Mouse (Mus musculus): ENCODE data around the gene Gm884.
"Not testable (repeated sequence)": the region's sequence is repeated elsewhere in the genome, so short reads cannot be mapped to it uniquely, and the experiment has no call there.

Gm884 gene

GRCm38 (mm10) chr11:103635481-103635880, 14.5 kb upstream of the Gm884 start:
- DNase-seq (ENCODE audit: low spot score in 2 of 2) = no peak

GRCm38 (mm10) chr11:103634806-103635205, 13.9 kb upstream of the Gm884 start:
- no peak for DNase-seq (ENCODE audit: low spot score in 2 of 2)

DNA sequence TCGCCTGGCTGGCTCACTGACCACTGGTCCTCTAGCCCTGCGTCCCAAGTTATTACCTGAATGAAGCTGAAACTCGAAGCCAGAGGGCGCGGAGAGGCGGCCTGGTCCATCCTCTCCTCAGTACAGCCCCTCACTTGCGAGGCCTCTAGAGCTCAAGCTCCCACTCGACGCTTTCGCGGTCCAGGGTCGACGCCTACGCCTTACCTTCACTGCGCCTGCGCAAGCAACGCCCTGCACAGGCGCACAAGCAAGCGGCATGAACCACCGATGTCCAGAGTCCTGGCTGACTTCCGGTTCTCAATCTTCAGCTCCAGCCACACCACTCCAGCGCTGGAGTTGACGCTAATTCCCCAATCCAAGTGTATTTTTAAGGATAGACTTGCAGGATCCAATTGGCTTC, 6.5 kb upstream of the Gm884 start:
- DNase-seq (ENCODE audit: low spot score in 2 of 2) = no peak

DNA sequence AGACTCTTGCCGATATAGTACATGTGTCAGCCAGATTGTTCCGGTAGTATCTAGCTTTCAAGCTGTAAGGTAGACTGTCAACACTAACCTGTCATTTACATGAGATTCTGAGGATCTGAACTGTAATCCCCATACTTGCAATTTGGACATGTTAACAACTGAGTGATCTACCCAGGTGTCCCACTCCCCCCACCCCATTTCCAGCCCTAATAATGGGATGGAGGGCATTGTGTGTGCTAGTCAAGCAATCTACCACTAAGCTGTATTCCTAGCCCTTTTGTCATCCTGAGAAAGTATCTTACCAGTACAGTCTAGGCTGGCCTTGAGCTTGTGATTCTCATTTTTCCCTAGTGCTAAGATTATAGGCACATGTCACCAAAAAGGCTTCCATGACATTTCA, 10.2 kb downstream of the Gm884 start:
- DNase-seq (ENCODE audit: low spot score in 2 of 2) = no peak

- DNase-seq (ENCODE audit: low spot score in 2 of 2) = no peak
Measured at GRCm38 (mm10) chr11:103606611-103607010, 14.3 kb downstream of the Gm884 start.

DNA sequence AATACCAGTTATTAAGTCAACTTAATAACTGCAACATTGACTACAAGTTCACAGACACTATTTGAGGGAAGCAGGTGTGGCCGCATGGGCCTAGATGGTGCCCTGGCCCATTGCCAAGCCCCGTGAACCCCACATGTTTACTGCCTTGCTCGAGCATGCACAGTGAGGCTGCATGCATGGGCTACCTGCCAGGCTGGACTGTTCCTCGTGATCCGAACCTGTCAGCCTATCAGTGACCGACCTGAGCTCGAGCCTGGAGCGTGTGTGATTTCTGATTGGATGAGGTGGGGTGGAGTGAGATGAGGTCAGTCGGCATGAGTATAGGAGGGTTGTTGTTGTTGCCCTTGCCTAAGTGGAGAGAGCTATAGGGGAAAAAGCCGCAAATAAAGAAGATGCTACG, 42.6 kb downstream of the Gm884 start:
- DNase-seq (ENCODE audit: low spot score in 2 of 2) = no peak

- peak; percentile 8 to 14 for DNase-seq (ENCODE audit: low spot score in 2 of 2)
Measured at GRCm38 (mm10) chr11:103556021-103556420, 64.9 kb downstream of the Gm884 start.

DNA sequence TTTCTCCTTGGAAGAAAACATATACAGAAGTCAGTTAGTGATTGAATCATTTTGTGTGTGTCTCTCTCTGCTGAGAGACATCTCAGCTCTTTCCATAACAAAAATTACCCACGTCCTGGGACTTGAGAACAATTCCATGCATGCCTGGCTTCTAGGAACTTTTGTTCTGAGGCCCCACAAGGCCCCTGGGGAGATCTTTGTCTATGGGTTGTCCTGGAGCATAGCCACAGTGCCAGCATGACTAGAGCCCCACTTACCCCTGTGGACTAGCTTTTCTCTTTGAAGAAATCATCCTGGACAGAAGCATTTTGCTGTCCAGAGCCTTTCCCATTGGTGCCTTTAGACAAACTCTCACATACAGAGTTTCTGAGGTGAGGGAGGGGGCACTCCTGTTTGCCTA, 86.0 kb downstream of the Gm884 start:
- DNase-seq (ENCODE audit: low spot score in 2 of 2) = not testable (repeated sequence)

GRCm38 (mm10) chr11:103512111-103512510, 108.8 kb downstream of the Gm884 start:
- DNase-seq (ENCODE audit: low spot score in 2 of 2) = no peak

DNA sequence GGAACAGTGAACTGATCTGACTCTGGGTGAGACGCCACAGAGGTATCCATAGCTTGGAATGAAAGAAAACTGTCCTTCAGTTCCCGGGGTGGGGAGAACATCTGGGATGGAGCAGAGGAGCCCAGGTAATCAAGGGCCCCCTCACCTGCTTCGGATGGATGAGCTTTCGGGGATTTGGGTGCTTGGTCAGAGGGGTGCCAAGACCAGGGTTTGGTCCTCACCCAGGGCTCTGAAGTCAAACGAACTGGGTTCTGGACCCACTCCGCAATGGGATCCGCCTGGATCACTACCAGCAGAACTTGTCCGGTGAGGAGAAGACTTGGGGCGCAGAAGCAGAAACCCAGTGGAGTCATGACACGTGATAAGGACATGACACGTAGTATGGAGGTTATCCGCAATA, 116.4 kb downstream of the Gm884 start, which contains the start of gene Lrrc37a:
Gene Lrrc37a (minus strand): TSS at position 101 of the 400 bp plus-strand sequence.
- no peak for DNase-seq (ENCODE audit: low spot score in 2 of 2)

Measured in right cerebral cortex, adult 2 months (tissue).